Mouse (Mus musculus) mouse embryonic stem cell (cell line): ENCODE measurements around the gene Sfi1.
"Not testable (repeated sequence)": the region's sequence is repeated elsewhere in the genome, so short reads cannot be mapped to it uniquely, and the experiment has no call there.

ENCODE experiments used
- in situ Hi-C, 2 experiments: fragments of 300-500 bp; cut with MboI; formaldehyde crosslinking; loops; 1 replicate in 1 of 2; 3 replicates in 1 of 2; pipeline ENCODE4 v1.14.3; 2019 to 2020; ENCODE audit warnings: low sequenced_read_pairs in 2 of 2, low pct_unique_long_range_greater_than_20kb in 1 of 2, mixed read lengths in 1 of 2; ENCODE audit not compliant: unreplicated experiment in 1 of 2

The Sfi1 gene

DNA sequence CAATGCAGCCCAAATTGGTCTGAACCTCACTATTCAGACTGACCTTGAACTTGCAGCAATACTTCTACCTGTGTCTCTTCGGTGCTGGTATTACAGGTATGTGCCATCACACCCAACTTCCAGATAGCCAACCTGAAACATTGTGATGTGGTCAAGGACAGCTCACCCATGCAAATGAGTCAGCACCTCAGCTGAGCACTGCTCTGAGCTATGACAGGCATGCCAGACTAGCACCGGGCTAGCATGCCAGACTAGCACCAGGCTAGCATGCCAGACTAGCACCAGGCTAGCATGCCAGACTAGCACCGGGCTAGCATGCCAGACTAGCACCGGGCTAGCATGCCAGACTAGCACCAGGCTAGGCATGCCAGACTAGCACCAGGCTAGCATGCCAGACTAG, 41.9 kb downstream of the Sfi1 start:
- in situ Hi-C loops: not testable (repeated sequence)

DNA sequence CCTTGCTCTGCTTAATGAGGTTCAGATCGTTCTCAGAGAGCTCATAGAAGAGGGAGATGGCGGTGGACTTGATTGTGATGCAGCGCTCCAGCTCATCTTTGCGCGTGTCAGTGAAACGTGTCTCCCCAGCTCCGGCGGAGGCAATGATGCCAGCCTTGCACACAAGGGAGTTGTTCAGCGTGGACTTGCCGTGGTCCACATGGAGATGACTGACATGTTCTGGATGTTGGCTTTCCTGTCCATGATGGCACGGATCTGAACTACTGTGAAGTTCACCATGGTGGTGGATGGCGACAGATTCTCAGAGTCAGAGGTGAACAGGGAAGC, 42.6 kb downstream of the Sfi1 start:
- in situ Hi-C loops: not testable (repeated sequence)

DNA sequence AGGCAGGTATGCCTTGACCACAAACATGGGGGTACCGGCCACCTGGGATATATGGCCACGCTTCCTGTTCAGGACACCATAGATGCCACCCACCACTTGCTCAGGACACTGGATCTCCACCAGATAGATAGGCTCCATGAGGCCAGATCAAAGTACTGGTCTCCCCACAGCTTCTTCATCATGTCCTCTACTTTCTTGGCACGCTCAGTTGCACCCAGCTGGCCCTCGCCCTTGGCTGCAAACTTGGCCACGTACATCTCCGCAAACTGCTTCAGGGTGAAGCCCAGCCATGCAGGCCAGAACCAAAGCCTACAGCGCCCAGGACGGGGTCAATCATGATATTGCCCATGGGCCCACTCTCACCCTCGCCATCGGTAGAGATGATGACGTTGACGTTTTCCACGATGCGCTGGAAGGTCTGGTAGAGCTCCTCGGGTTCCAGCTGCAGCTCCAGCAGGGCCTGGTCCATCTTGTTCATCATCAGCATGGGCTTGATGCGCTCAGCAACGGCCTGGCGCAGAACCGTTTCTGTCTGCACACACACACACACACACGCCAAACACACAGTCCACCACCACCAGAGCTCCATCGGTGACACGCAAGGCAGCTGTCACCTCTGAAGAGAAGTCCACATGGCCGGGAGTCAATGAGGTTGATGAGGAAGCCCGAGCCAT, 43.1 kb downstream of the Sfi1 start:
- in situ Hi-C loops: not testable (repeated sequence)

DNA sequence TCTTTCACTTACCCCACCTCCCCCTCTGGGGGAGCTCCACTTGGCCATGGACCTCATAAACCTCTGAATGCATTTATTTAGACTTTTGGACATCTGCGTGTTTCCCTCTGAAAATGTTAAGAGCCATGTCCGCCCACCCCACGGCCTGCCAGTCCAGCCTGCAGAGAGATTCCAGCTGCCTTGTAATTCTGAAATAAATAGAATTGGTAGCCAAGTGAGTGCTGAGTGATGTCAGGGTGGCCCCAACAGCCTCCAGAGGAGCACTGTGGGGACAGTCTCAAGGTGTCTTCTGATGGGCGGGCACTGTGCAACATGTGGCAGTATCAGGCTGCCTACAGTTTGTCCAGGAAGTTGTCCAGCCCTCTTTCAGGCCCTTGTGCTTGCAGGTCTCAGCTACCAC, 43.8 kb downstream of the Sfi1 start:
- in situ Hi-C loops: not testable (repeated sequence)

DNA sequence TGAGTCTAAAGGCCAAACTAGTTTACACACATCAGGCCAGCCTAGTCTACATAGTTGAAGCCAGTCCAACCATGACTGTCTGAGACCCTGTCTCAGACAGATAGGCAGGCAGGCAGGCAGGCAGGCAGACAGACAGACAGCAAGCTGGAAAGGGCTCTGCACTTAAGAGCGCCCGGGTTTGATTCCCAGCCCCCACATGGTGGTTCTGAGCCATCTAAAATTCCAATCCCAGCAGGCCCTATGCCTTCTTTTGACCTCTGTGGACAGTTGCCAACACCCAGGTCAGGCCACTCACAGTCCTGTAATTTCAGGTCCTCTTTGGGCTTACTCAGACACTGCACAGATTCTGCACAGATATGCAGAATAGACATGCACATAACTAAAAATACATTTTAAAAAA, 46.5 kb downstream of the Sfi1 start:
- in situ Hi-C loops: not testable (repeated sequence)

DNA sequence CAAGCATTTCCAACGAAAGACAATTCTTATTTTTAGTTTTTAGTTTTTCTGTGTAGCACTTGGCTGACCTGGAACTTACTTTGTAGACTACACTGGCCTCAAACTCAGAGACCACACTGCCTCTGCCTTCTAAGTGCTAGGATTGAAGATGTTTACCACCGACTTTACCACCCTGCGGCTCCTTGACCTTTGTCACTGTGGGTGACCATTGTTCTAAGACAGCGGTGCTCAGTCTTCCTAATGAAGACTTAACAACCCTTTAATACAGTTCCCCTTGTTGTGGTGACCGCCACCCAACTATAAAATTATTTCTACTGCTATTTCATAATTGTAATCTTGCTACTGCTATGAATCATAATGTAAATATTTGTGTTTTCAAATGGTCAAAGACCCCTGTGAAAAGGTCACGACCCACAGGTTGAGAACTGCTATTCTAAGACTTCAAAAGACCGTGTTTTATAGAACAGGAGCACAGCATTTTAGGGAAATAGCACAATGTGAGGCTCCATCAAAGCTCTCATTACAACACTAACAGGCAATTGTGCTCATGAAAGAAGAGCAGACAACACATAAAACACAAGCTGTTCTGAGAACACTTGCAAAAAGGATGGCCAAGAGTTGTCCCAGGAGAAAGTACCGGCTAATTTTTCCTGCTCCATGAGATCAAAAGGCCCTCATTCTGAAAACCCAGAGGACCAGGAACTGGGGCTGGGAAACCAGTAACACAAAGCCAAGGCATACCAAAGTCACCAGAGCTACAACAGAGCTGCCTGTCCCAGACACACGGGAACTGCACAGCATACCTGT, 47.7 kb downstream of the Sfi1 start:
- in situ Hi-C loops: not testable (repeated sequence)

DNA sequence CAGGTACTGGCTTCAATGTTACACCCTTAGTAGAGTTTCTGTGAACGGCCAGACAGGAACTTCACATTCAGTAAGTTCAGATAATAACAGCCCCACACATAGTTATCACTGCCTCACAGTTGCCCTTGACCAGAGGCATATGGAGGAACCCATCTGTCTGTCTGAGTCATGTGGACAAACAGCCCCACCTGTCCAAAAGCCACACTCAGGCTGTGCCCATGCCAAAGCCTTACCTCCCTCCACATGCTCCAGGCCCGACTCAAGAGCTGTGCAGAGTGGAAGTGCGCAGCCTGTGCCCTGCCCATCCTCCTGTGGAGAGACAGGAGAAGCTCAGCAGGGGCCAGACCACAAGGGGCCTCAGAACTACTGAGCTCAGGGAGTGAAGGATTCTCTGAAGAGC, 49.3 kb downstream of the Sfi1 start:
- in situ Hi-C loops: not testable (repeated sequence)

DNA sequence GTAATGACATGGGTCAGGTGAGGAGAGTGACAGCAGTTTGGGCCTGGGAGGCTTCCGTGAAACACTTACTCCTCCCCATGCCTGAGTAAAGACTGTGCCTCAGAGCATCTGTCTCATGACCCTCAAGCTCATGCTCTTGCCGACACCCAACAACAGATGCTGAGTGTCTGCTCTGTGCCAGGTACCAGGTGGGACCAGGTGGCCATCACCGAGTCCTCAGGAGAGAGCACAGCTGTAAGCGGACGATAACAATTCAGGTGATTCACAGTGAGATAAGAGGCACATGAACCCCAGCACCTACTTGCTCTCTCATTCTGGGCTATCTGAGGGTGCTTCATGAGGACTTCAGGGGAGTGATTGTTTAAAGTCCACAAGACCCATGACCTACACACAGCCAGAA, 50.9 kb downstream of the Sfi1 start:
- in situ Hi-C loops: not testable (repeated sequence)

DNA sequence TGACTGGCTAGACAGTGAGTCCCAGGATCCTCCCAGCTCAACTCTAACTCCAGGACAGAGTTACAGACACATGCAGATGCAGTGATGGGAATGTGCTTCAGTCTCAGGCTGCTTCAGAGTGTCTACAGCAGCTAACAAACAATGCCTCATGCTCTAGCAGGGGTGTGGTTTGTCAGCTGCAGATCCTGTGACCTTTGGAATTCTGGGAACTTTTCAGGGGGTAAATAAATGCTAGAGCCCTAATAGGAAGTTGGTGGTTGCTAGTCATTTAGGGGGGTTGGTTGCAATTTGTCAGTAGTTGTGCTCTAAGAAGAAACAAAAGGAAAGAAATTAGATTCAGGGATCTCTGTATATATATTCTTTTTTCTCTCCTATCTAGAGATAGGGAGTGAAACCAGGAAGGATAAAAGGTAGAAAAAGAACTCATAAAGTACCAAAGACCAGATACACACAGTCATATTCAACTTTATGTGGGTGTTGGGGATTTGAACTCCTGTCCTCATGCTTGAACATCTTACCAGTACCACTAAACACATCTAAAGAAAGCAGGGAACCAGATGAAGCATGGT, 52.2 kb downstream of the Sfi1 start:
- in situ Hi-C loops: not testable (repeated sequence)

DNA sequence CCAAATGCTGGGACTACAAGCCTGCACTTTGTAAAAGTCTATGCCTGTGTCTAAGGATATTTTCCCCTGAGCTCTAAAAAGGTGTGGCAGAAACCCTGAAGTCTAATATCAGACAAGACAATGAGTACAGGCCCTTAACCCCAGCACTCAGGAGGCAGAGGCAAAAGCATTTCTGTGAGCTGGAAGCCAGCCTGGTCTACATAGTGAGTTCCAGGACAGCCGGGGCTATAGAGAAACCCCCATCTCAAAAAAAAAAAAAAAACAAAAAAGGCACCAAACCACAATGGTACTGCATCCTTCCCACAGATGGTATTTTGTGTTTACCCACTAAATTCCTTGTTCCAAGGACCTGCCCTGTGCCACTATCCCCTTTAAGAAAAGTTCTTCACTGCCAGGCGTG, 54.9 kb downstream of the Sfi1 start:
- in situ Hi-C loops: not testable (repeated sequence)

DNA sequence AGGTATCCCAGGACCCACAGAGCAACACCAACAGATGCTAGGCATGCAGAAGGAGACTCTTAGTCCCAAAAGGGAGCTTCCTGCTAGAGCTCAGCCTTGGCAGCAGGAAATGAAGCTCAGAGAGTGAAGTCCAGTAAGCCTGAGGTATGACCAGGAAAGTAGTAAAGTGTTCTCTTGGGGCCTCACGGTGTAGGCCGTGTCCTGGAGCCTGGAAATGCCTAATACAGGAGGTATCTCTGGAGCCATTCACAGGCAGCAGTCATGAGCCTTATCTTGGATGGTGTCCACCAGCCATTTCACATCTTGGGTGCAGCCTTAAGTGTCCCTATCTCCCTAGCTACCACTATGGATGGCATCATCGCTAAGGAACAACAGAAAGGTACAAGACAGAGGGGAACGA, 56.0 kb downstream of the Sfi1 start:
- in situ Hi-C loops: not testable (repeated sequence)

DNA sequence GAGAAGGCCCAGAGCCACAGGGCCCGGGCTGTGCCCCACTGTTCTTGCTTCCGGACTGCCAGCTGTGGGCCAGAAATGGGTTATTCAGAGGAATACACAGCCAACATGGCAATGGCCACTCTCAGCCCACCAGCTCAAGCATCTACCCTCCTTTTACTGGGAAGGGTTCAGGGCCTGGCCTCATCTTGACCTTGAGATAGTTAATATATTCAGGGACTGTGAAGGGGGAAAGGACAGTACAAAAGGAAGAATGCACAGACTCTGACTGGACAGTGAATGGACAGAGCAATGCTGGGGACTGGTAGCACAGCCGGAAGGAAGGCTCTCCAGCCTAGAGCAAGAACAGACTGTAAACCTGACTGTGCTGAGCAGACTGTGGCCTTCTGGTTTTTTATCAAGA, 57.3 kb downstream of the Sfi1 start:
- in situ Hi-C loops: not testable (repeated sequence)

DNA sequence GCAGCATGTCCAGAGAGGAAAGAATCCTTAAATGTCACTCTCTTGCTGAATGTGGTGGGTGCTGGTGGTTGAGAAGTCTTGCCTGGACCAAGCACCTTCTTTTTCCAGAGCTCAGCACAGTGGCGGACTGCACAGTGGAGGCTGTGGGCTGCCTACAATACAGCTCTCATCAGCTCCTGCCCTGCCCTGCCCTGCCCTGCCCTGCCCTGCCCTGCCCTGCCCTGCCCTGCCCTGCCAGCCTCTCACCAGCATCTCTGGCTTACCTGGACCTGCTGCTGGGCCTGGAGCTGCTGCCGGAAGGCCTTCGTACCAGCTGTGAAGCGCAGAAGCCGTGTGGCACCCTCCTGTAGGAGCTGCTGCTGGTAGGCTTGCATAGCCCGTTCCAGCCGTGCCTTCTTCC, 57.9 kb downstream of the Sfi1 start:
- in situ Hi-C loops: not testable (repeated sequence)

DNA sequence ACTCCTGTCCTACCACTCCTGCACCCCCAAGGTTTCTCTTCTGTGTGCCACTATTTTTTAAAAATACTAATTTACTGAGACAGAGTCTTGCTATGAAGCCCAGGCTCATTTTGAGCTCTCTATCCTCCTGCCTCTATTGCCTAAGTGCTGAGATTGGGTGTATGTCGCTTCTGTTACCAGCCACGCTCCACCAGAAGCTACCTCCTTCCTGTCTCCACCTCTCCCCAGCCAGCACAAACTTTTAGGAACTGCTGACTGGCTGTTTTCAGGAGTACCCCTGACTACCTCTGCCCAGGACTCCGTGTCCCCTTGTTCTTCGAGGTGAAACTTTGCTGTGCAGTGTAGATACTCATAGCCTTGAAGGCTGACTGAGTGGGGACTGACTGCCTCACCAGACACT, 59.9 kb downstream of the Sfi1 start:
- in situ Hi-C loops: not testable (repeated sequence)

DNA sequence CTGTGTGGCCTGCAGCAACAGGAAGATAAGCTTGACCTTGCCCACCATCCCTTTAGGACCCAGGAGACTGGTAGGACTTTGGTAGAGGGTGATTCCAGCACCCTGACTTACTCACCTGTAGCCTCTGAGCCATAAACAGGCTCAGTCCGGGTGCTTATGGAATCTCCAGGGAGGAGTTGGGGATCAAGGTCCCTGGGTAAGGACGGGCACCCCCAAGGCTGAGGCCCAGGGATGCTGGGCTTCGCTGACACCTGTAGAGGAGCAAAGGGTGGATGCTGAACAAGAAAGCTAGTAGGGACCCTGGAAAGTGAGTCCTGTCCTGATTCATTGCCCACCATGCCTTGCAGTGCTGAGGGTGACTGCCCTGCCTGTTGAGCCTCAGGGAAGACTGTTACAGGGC, 60.3 kb downstream of the Sfi1 start:
- in situ Hi-C loops: not testable (repeated sequence)

DNA sequence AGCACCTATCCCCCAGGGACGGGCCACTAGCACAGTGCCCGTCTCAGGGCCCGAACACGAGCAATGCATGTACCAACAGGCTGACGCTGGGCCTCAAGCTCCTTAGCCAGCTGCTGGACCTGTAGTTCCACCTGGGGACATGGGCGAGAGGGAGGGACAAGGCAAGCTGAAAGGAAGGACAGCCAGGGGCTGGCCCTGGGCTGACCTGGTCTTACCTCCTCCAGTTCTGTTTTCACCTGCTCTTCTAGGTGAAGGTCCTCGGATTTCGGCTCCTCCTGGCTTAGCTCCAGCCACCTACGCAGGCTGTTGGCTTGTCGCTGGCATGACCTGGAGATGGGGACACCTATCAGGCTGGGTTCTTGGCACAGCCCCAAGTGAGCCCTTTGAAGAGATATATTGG, 61.3 kb downstream of the Sfi1 start:
- in situ Hi-C loops: not testable (repeated sequence)

DNA sequence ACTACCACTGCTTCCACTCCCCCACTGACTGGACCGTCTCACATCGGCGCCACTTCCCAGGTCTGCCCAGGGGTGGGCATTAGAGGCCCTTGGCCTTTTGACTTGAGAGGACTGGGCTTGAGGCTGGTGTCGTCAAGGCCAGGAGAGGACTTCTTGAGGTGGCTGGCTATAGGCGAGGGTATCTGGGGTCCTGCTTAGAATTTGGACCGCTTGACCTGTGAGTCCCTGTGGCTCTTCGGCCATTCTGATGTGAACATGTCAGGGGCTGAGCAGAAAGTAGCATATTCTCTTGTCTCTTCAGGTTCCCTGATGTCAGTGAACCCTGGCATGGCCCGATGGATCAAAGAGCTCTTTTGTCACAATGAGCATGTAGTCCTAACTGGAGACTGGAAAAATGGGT, 63.4 kb downstream of the Sfi1 start:
- in situ Hi-C loops: not testable (repeated sequence)

DNA sequence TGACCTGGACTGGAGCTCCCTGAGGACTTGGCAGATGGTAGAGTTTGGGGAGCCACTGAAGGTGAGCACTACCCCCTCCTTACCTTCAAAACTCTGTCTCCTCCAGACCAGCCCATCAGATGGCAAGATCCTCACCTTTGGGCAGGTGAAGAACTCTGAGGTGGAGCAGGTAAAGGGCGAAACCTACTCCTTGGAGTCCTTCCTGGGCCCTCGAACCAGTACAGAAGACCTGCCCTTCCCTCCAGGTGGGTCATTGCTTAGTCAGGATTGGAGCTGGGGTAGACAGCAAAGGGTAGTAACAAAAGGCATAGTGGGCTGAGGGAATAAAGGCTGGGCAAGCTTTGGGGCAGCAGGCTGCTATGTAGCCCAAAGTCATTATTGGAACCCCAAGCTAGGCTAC, 64.0 kb downstream of the Sfi1 start:
- in situ Hi-C loops: not testable (repeated sequence)

DNA sequence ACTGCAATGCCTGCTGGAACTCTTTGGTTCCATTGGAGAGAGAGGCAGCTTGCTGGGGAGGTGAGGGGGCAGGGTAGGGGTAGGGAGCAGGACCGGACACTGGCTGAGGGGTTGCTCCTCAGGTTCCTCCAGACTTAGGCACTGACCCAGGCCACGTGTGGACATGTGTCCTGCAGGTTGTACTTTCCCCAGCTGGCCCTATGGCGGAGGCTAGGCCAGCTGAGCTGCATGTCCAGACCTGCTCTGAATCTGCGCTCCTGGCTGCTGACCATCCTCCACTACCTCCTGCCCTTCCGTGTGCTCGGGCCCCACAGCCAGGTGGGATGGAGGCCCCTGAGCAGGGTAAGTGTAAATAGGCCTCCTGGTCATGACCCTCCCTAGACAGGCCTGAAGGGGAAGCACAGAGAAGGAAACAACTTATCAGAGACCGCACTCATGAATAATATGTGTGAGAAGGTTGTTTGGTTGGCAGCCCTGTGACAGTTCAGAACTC, 65.9 kb downstream of the Sfi1 start:
- in situ Hi-C loops: not testable (repeated sequence)
